Mouse (Mus musculus): ENCODE data around the gene Ak7.

Gene Ak7

DNA sequence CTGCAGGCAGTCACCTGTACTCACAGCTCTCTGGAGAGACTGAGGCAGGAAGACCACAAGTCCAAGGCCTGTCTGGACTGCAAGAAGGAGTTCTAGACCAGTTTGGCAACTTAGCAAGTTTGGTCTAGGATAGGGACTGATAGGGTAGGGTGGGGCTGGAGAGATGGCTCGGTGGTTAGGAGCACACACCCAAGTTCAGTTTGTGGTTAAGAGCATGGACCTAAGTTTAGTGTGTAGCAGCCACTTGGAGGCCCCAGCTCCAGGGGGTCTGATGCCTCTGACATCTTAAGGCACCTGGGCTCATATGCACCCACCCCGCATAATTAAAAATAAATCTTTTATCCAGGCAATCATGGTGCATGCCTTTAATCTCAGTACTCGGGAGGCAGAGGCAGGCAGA is 21.5 kb downstream of the Ak7 start:
- DNase-seq (ENCODE audit: extremely low read depth, low read depth, low spot score): no peak

DNA sequence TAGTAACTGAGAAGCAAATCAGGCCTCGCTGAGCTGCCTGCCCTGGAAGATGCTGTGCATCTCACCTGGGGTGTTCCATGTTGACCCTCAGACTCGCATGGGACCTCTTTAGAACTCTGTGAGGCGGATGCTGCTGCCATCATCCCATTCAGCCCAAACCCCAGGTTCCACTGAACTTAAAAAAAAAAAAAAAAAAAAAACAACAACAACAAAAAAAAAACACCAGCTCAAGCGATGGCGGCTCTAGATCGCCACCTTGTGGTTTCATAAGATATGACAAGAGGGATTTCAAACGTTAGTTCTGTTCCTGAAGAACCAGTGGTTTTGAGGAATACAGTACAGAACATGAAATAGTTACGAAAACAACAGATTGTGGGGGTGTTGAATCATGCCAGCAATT is 22.2 kb downstream of the Ak7 start:
- no peak for DNase-seq (ENCODE audit: extremely low read depth, low read depth, low spot score)

DNA sequence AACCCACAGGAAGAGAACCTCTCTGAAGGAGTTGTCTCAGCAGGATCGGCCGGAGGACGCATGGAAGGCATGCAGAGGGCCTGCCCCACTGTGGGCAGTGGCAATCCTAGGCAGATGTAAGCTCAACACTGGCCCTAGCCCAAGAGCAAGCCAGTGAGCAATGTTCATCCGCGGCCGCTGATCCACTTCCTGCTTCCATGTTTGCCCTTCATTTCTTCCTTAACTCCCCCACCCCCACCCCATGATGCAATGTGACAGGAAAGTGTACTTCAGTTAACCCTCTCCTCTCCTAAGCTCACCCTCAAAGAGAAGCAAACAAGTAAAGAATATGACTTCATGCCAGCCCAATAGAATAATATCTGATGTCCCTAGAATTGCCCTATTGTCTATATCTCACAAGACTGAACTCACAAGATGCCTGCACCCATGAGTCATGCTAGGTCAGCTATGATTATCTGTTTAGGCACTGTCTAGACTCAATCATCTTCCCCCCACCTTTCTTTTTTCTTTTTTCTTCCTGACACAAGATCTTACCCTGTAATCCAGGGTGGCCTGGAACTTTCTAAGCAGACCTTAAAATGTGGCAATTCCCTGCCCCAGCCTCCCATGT is 25.2 kb downstream of the Ak7 start:
- no peak for DNase-seq (ENCODE audit: extremely low read depth, low read depth, low spot score)

DNA sequence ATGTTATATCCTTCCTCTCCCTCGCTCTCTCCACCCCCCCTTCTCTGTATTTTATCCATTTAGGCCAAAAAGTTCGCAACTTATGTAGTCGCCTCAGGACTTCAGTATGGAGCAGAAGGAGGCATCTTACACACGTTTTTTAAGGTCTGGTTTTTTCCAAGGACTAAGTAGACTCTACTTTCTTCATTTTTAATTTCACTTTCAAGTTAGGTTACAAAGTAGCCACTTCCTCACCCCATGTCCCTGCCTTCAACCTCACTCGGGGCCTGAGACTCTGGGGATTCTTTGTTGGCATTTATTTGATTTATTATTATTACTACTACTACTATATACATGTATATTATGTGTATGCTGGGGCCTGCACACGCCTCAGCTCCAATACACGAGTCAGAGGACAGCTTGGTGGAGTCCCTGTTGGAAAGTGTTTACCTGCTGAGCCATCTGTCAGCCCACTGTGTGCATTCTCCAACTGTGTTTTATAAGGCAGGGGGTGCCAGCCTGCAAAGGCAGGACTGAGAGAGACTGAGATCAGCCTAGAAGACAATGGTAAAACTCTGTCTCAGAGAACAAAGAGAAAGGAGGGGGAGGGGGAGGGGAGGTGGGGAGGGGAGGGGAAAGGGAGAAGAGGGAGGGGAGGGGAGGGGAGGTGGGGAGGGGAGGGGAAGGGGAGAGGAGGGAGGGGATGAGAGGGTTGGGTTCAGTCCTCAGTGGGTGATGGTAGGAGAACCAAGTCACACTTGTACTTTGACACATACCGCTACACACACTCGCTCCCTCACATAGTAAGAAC is 27.8 kb downstream of the Ak7 start:
- DNase-seq (ENCODE audit: extremely low read depth, low read depth, low spot score): no peak

DNA sequence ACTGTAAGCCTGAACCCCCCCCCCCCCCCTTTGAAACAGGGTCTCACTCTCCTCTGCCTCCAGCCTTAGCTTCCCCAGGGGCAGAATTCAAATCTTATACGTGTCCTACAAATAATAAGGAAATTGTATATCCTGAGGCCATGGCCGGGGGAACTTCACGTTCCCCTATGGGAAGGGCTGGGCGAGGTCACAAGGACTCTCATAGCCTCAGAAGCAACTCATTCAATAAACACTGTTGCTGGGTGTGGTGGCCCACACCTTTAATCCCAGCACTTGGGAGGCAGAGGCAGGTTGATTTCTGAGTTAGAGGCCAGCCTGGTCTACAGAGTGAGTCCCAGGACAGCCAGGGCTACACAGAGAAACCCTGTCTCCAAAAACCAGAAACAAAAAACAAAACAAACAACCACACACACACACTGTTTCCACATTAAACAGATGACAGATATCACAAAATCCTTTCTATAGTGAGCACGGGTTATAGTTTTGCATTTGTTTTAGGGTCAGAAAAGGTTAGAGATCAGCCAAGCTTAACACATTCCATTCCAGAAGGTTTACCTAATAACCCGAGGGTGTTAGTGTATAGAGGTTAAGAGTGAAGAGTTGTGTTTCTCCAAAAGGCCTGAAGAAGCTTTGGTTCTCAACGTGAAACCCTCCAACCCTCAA is 29.6 kb downstream of the Ak7 start:
- DNase-seq (ENCODE audit: extremely low read depth, low read depth, low spot score): no peak

DNA sequence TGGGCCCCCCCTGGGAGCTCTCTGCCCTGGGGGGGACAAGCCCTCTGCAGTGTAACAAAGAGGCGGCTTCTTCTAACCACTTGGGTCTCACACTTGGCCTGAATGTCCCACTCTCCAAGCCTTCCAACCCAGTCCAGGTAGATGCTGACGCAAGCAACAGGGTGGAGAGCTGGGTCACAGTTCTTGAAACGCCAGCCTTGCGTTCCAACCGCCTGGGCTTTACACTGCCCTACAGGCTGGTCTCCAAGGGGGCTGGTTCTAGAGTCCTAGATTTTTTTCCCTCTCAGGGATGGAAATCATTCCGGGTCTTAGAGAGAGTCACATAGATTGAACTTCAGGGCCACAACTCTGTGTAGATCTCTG is 30.1 kb downstream of the Ak7 start:
- DNase-seq (ENCODE audit: extremely low read depth, low read depth, low spot score): no peak

DNA sequence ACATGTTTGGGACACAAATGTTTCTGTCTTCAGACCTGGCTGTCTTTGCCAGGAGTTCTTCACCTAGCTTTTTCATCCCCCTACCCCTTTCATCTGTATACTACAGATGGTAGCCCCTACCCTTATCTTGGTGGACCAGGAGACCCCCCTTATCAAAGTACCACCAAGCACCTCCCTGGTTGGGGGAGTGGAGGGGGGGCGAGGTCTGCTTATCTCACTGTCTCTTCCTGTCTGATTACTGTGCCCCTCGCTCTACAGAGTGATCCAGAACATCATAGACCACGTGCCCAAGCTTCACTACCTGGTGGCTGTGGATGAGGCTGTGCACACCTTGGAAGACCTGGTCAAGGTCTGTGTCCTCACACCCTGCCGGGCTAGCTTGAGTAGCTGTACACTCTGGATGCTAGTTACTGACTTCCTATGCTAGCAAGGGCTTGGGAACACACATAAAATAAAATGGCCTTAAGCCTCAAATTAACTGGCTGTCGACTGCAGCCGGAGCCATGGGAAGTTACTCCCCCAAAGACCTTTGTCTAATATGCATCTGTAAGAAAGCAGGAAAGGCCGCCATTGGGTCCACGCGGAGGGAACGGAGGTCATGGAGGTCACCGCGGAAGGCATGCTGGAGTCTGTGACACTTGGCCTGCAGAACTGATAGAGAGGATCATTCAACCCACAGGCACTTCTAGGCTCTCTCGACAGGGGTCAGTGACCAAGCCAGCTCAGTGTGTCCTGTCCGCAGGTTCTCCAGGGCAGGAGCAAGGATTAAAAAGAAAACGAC is 32.7 kb downstream of the Ak7 start:
- DNase-seq (ENCODE audit: extremely low read depth, low read depth, low spot score): no peak

DNA sequence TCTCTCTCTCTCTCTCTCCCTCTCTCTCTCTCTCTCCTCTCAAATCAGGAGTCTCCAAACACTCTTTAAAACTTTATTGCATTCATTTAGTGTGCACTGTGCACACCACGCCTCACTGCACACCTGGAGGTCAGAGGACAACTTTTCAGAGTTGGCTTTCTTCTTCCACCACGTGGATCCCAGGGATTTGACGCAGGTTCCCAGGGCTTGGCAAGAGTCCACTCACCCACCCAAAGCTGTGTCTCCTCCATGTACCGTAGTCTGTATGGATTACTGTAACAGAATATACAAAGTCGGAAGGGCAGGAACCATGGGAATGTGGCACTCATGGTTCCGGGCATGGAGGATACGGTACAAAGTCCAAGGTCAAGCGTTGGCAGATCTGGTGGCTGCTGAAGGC is 33.9 kb downstream of the Ak7 start:
- no peak for DNase-seq (ENCODE audit: extremely low read depth, low read depth, low spot score)

DNA sequence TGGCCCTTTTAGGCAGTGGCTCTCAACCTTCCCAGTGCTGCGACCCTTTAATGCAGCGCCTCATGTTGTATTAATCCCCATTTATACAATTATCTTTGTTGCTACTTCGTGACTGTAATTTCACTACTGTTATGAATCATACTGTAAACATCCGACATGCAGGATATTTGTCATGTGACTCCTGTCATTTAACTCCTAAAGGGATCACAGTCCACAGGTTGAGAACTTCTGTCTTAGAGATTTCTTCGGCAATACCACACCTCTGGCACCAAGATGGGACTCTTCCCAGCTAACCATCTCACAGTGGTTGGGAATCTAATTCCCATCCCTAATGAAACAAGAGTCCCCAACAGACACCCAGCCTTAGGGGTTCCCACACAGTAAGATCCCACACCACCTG is 42.3 kb downstream of the Ak7 start:
- DNase-seq (ENCODE audit: extremely low read depth, low read depth, low spot score): no peak

DNA sequence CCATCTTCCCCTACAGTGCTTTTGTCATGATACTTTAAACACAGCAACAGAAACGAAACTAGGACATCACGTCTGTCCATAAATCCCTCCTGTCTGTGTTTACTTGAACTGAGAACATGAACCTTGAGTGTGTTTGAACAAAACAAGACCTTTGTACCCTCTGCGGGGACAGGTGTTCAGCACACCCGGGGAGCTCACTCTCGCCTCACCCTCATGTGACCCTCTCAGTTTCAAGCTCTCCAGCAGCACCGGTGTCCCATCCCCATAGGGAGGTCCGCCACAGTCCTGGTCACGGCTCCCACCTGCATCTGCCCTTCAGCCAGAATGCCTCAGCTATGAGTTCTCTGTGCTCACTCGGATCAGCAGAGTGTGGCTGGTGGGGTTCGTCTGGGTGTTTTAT is 48.0 kb downstream of the Ak7 start:
- DNase-seq (ENCODE audit: extremely low read depth, low read depth, low spot score): no peak

DNA sequence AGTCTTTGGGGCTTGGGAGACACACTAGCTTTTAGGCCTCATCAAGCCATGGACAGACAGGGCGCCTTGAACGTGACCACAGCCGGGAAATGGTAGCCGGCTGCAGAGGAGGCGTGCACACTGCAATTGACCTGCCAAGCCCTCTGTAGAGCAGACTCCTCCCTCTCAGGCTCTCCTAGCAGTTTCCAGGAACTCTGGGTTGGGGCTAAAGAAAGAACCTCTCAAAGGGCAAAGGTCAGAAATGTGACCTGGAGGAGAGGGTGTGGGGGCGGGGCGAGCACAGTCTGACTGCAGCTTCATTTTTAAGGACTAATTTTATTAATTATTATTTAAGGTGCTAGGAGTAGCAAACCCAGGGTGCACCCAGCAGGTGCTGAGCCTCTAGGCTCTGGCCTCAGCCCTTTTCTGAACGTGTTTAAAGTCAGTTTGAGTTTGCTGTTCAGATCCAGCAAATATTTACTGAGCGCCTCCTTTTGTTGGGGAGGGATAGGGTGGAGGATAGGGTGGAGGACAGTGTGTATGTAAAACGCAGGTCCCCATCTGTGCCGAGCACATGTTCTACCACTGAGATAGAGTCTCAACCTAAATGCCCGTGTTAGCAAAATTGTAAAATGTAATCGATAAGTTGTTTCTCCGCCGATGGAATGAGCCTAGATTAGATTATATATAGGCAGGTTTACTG is 52.2 kb downstream of the Ak7 start:
- no peak for DNase-seq (ENCODE audit: extremely low read depth, low read depth, low spot score)

DNA sequence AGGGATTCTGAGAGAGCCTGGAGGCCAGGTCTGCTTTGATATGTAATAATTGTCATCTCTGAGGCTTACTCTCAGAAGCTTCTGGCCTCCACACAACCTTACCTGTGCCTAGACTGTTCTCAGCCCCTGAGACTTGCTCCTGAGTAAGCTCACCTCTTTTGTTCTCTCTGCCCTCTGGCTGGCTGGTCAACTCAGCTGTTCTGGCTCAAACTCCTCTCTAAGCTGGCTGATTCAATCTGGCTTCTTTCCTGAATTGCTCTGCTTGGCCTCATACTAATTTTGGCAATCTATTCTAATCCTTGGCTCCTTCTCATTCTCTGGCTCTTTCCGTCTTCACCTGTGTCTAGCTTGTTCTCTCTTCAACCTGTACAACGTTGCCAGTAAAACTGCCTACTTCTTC is 53.1 kb downstream of the Ak7 start:
- peak; percentile 30 for DNase-seq (ENCODE audit: extremely low read depth, low read depth, low spot score)

DNA sequence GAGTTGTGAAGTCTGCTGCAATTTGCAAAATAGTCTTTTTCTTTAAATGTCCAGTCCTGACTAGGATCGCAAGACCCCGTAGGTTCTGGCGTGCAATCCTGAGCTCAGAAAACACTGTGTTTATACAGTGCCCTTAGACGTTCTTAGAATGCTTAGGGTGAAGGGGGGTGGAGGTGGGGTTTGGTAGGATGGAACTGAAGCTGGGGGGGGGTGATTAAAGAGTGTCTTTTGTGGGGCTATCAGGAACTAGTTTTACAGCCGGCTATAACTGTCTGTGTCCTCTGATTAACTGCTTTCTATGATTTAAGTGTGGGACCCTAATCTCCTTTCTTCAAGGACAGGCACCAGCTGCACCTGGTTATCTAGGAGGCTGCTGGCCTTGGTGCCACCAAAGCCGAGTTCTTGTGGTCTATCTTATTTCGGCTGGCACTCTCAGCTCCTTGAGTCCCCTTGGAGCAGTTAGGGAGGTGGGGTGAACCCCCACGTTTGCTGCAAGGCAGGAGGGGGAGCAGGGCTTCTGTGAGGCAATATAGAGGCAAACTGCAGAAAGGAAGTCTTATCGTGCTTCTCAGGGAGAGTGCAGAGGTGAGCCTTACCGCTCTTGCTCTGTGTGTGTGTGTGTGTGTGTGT is 54.2 kb downstream of the Ak7 start:
- DNase-seq (ENCODE audit: extremely low read depth, low read depth, low spot score): no peak

DNA sequence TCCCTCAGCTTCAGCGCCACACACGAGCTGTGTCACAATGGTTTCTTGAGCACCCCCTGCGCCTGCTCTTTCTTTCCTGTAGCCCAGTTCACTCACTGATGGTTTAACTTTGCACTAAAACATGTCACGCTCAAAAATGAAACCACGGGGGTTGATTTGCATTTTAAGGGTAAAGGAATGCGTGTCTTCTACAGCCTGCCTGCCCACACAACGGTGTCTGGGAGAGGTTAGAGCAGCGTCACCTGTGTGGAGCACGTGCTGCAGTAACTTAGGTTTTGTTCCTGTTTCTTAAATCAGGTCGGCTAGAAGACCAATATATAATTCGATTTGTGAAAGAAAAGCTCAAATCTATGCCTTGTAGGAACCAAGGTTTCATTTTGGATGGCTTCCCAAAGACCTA is 55.4 kb downstream of the Ak7 start:
- DNase-seq (ENCODE audit: extremely low read depth, low read depth, low spot score): no peak

DNA sequence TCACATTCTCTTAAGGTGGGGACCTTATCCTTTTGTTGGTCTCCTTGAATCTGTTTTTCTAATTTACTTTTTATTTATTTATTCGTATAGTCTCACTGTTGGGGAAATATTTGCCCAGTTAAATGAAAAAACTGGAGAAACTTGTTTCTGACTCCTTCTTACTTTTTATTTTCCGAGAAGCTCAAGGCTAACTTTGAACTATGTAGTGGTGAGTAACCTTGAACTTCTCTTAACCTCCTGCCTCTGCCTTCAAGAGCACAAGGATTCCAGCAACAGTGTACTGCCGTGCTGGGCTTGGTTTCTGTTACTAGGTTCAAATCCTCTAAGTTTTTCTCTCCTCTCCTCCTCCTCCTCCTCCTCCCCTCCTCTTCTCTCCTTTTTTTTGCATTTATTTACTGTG is 55.9 kb downstream of the Ak7 start:
- no peak for DNase-seq (ENCODE audit: extremely low read depth, low read depth, low spot score)

DNA sequence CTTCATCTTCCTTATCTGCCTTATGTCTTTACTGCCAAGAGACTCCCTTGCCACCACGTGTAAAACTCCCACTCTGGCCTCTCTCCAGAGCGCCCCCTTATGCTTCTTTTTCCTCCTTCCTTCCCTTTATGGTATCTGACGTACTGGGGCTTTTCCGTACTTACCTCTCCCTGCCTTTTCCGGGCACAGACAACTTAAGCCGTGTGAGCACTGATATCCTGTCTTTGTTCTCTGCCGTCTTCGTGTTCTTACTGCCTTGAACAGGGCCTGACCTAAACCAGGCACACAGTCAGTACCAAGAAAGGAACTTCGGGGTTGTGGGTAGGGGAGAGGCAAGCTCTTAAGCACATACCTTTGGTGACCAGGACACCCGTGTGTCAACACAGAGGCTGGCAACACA is 63.9 kb downstream of the Ak7 start:
- no peak for DNase-seq (ENCODE audit: extremely low read depth, low read depth, low spot score)

DNA sequence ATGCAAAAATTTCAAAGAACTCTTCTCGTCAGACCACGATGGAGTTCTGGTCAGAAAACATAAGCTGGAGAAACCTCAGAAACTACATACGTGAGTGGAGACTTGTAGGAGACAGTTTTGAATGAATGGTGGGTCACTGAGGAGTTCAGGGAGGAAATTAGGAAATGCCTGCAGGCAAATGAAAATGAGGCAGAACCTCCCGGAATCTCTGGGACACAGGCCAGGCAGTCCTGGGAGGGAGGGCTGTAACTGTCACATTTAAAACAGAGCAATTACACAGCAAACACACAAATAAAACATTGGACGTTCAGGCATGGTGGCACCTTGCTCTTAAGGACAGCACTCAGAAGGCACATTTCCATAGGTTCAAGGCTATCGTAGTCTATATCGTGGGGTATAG is 69.1 kb downstream of the Ak7 start:
- DNase-seq (ENCODE audit: extremely low read depth, low read depth, low spot score): no peak

DNA sequence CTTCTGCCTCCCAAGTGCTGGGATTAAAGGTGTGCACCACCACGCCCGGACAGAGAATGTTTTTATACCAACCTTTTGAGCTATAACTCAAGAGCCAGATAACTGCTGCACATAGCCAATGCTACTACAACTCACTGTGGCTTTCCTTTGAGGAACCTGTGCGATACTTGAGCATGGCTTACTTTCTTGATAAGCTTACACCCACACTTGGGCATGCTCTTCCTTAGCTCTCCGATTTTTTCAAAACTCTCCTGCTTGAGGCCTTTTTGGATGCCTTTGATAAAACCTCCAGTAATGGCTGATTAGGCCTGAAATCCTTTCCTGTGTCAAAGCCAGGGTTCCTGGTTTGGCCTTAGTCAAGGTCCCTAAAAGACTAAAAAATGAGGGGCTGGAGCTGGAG is 71.9 kb downstream of the Ak7 start:
- no peak for DNase-seq (ENCODE audit: extremely low read depth, low read depth, low spot score)

DNA sequence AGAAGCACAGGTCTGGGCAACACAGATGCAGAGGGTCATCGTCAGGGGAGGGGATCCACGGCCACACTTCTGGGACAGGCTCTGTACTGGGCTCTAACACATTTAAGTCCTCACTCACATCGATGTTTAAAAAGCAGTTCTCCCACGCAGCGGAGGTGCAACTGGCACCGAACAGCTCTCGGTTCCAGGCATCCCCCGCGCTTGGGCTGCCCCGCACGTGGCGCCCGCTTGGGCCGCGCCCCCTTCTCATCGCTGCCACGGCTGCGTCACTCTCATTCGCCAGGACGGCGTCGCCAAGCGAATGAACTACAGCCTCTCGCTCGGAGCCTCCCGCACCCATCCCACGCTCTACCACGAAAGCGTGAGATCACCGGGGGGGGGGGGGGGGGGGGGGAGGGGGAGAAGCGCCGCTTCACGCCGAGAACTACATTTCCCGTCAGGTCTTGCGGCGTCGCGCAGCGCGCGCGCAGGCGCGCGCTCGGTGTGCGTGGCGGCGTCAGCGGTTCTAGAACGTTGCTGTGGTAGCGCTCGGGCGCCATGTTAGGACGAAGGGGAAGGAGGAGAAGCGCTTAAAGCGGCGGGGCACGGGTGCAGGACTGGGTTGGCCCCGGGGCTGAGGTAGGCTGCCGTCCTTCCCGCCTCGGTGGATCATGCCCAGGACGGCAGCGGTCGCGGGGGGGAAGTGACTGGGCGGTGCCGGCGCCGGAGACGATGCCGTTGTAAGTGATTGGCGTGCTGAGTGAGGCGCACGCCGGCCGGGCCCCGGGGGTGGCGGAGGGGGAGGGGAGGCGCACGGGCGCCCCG is 78.6 kb downstream of the Ak7 start, which contains the start of gene Papola:
Papola (plus strand) TSS at position 499 of the 804 bp plus-strand sequence.
- DNase-seq (ENCODE audit: extremely low read depth, low read depth, low spot score): peak; percentile 36

All from fat pad, adult 2 months (tissue).